Mouse (Mus musculus) WW6 (cell line): Measurements from ENCODE around the gene Rrp36.

Experiments
- DNase-seq: peaks from one replicate; pipeline ENCODE4 v3.0.0-alpha.2; 2013; ENCODE audit warnings: low read depth, low spot score

The Rrp36 gene

DNA sequence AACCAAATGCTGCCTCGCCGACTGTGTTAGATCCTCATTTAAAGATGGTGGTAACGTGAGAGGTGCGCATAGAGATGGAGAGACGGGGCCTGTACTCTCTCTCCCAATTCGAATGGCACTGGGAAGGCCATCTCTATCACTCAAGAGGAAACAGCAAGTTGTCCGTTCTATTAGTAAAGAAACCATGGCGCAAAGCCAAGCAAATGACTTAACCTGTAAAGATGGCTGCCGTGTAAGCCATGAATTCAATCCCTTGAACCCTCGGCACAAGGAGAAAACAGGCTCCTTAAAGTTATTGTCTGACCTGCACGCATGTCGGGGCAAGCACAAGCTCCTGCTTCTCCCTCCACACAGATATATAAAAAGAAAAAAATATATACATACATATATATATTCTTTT lies 56.4 kb downstream of the Rrp36 start:
- DNase-seq, result no peak
